Mouse (Mus musculus) midbrain, embryonic 13.5 days (tissue): ENCODE results near the gene Aqp6. TPM values are rescaled to one million over a fixed set of nuclear protein-coding genes. Genes with fewer than 3 reads are reported as not detected.
A peak's percentile ranks its signal among the peaks of the same experiment; 100 is the strongest.

ENCODE experiments used
- ATAC-seq: fragments of 200-750 bp; cut with Nextera tagmentation; 2 replicates; pipeline ENCODE4 v1.8.0; 2017; ENCODE audit warnings: mild to moderate bottlenecking, moderate TSS enrichment, moderate library complexity
- H3K27ac ChIP-seq: fragments of 300-500 bp; sonication (generic); 2 replicates; pipeline ENCODE4 v1.5.1; 2015; ENCODE audit warnings: inconsistent platforms, mild to moderate bottlenecking, moderate library complexity
- H3K27me3 ChIP-seq: fragments of 300-500 bp; sonication (generic); 2 replicates; pipeline ENCODE4 v1.6.1; 2015; ENCODE audit warnings: mild to moderate bottlenecking, inconsistent platforms
- H3K36me3 ChIP-seq: fragments of 300-500 bp; sonication (generic); 2 replicates; pipeline ENCODE4 v1.6.1; 2015; ENCODE audit warnings: mild to moderate bottlenecking, inconsistent platforms
- H3K4me1 ChIP-seq: fragments of 300-500 bp; sonication (generic); replicated peaks from 2 replicates; pipeline ENCODE4 v1.6.1; 2015; ENCODE audit warnings: inconsistent platforms
- H3K4me2 ChIP-seq: fragments of 300-500 bp; sonication (generic); replicated peaks from 2 replicates; pipeline ENCODE4 v1.6.1; 2015; ENCODE audit warnings: moderate library complexity, mild to moderate bottlenecking, inconsistent platforms
- H3K4me3 ChIP-seq: fragments of 300-500 bp; sonication (generic); replicated peaks from 2 replicates; pipeline ENCODE4 v1.5.1; 2015; ENCODE audit warnings: mild to moderate bottlenecking, inconsistent platforms
- H3K9ac ChIP-seq: fragments of 300-500 bp; sonication (generic); replicated peaks from 2 replicates; pipeline ENCODE4 v1.6.1; 2015; ENCODE audit warnings: mild to moderate bottlenecking, inconsistent platforms
- H3K9me3 ChIP-seq: fragments of 300-500 bp; sonication (generic); 2 replicates; pipeline ENCODE4 v1.6.1; 2016; ENCODE audit warnings: mild to moderate bottlenecking, inconsistent platforms
- WGBS: fragments of 180-500 bp; shearing (Covaris S2); methylation state at CpG from one replicate; pipeline ENCODE4 v1.1.7; 2015; 5-methylcytosine and 5-hydroxymethylcytosine counted together
- polyA plus RNA-seq: library from polyadenylated mRNA; unstranded; fragments of >200 nt; fragmentation: Nextera tagmentation; extraction: Ambion mirVana; gene quantifications from 2 replicates; pipeline ENCODE4 v1.2.1, GENCODE M21; 2015

The Aqp6 gene
- polyA plus RNA-seq, 1 experiment from 2014 or later, result 0.71 TPM

DNA sequence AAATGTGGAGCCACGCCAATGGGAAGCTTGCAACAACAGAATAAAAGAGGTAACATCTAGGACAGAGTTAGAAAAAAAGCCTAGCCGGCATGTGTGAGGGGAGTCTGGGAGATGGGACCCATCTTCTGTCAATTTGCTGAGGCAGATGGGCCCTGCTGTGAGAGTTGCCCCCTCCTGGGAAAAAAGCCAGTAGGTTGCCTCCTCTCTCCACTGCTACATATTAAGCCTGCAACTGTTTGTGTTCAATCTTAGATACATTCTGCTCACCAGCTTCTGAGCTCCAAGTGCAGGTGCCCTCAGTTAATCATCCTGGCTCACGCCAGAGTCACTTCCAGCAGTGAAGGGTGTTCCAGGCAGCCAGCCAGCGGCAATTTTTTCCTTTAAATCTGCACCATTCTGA is 18.6 kb downstream of the Aqp6 start:
- no peak overlapping the region for H3K4me2 ChIP-seq
- H3K36me3 ChIP-seq, result peaks cover 38% of the 10 kb centered on the region
- H3K27me3 ChIP-seq, result no peaks in the 10 kb centered on the region
- ATAC-seq, result no peak
- H3K9ac ChIP-seq, result no peak overlapping the region
- WGBS, result 86% methylated on average over 4 of the region's 4 CpGs
- peaks cover 8% of the 10 kb centered on the region for H3K4me1 ChIP-seq
- no peak overlapping the region for H3K4me3 ChIP-seq
- H3K9me3 ChIP-seq, result no peaks in the 10 kb centered on the region
- H3K27ac ChIP-seq, result no peak overlapping the region; the same call in 1 of the 2 replicates

DNA sequence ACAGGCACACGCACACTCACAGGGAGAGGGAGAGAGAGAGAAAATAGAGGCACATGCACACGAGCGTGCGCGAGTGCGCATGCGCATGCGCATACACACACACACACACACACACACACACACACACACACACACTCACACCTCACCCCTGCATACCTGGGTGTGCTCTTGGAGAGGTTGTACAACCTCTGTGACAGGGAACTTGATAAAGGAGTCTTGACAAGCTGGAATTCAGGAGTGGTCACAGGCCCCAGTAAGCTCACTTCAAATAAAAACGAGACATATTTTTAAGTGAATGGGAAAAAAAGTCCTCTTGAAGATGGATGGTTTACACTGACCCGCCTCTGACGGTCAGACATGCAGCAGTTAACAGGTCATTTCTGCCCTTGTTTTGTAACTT is 20.9 kb downstream of the Aqp6 start:
- Histone ChIP-seq H3K27me3 (no peaks in the 10 kb centered on the region), H3K9ac (no peak overlapping the region), H3K36me3 (peaks cover 59% of the 10 kb centered on the region), H3K27ac (no peak overlapping the region), H3K9me3 (no peaks in the 10 kb centered on the region), H3K4me1 (no peaks in the 10 kb centered on the region), H3K4me3 (no peak overlapping the region), H3K4me2 (no peak overlapping the region)
- WGBS, result 94% methylated on average over 11 of the region's 11 CpGs
- no peak for ATAC-seq

DNA sequence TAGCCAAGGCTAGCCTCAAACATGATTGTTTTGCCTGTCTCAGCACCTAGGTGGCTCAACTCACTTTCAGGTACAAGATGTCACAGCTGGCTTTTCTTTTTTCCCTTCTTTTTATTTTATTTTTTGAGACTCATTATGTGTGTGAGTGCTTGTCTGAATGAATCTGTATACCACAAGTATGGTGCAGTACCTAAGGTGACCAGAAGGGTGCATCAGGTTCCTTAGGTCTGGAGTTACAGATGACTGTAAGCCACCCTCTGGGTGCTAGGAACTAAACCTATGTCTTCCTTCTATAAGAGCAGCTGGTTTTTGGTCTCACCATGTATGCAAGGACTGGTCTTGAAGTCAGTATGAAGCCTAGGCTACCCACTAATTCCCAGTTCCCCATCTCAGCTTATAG is 30.4 kb downstream of the Aqp6 start:
- H3K9me3 ChIP-seq, result no peaks in the 10 kb centered on the region
- H3K9ac ChIP-seq, result no peak overlapping the region
- no peaks in the 10 kb centered on the region for H3K27me3 ChIP-seq
- H3K4me3 ChIP-seq, result no peak overlapping the region
- H3K27ac ChIP-seq, result no peak overlapping the region
- H3K36me3 ChIP-seq, result peaks cover 80% of the 10 kb centered on the region
- peaks cover 6% of the 10 kb centered on the region for H3K4me1 ChIP-seq
- no peak for ATAC-seq
- no peak overlapping the region for H3K4me2 ChIP-seq

- peaks cover 64% of the 10 kb centered on the region for H3K36me3 ChIP-seq
- peaks cover 22% of the 10 kb centered on the region for H3K4me1 ChIP-seq
- WGBS, result 95% methylated on average over 7 of the region's 7 CpGs
- H3K4me3 ChIP-seq, result no peak overlapping the region
- H3K4me2 ChIP-seq, result no peak overlapping the region
- no peak overlapping the region for H3K9ac ChIP-seq
- no peaks in the 10 kb centered on the region for H3K9me3 ChIP-seq
- ATAC-seq, result no peak
- H3K27me3 ChIP-seq, result no peaks in the 10 kb centered on the region
- H3K27ac ChIP-seq, result no peak overlapping the region
Measured at GRCm38 (mm10) chr15:99634702-99635101, 33.5 kb downstream of the Aqp6 start.

DNA sequence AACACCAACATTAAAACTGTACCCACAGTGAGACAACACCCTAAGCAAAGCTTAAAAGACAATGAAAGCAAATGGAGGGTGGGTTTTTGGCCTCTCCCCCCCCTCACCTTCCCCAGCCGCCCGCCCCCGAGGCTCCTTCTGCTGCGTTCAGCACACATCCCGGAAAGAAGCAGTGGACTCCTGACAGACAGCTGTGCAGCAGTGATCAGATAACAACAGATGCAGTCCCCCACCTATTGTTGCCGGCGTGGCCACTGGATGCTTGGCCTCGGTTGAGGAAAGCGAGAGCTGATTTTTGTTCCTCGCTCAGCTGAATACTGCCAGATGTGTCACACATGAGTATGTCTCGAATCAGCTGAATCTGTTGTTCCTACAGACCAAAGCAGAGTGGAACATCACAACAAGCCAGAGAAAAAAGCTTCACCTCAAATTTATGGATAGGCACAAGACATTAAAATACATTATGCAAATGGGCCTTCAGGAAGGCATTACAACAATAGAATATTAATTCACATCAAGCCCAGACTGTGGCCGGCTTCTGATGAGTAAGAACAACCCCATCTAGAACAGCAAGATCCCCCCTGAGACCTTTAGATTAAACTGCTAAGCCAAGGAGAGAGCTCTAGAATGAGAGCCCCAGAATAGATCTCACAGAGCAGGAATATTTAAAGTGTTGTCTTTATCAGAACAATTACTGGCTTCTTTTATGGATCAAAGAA is 36.4 kb downstream of the Aqp6 start:
- H3K27ac ChIP-seq, result peak overlapping the region; percentile 93
- peak overlapping the region; percentile 10; the same call in 1 of the 2 replicates for H3K9ac ChIP-seq
- peaks cover 49% of the 10 kb centered on the region for H3K36me3 ChIP-seq
- no peak overlapping the region for H3K4me3 ChIP-seq
- H3K27me3 ChIP-seq, result no peaks in the 10 kb centered on the region
- peak overlapping the region; percentile 29 for H3K4me2 ChIP-seq
- ATAC-seq, result peak; percentile 79
- H3K9me3 ChIP-seq, result no peaks in the 10 kb centered on the region
- 45% methylated on average over 12 of the region's 12 CpGs for WGBS
- H3K4me1 ChIP-seq, result peaks cover 25% of the 10 kb centered on the region

DNA sequence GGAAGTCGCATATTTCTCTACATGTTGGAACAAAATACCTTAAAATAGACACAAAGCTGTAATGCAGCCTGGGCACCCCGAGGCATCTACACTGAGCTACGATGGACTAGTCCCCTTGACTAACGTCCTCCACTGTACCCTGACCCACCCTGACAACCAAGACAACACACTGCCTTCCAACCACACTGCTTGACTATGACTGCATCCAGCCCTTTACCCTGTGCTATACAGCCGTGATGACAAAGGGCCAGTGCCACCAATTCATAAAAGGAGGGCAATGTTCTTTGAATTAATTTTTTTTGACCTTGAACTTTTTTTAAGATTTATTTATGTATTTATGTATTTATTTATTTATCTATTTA is 36.9 kb downstream of the Aqp6 start:
- H3K36me3 ChIP-seq, result peaks cover 43% of the 10 kb centered on the region
- peak overlapping the region; percentile 93 for H3K27ac ChIP-seq
- WGBS, result 65% methylated on average over 5 of the region's 5 CpGs
- no peak overlapping the region for H3K9ac ChIP-seq
- H3K27me3 ChIP-seq, result no peaks in the 10 kb centered on the region
- no peak overlapping the region for H3K4me2 ChIP-seq
- ATAC-seq, result peak; percentile 81; the same call in 1 of the 2 replicates
- H3K4me1 ChIP-seq, result peaks cover 25% of the 10 kb centered on the region
- H3K9me3 ChIP-seq, result no peaks in the 10 kb centered on the region
- no peak overlapping the region for H3K4me3 ChIP-seq

DNA sequence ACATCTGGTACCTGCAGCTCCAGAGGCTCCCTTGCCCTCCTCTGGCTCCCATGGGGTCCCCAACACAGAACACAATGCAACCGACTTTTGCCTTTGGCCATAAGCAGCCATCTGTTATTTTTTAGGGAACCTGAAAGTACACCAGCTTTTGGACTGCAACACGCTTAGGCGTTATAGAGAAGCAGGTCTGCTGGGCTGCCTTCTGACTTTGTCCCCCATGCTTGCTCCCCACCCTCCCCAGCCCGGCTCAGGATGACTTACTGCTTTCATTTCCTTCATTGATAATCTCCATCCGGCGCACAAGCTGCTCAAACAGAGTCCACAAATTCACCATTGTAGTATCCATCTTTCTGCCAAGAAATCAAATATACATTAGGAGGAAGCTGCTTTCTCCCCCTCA is 41.4 kb downstream of the Aqp6 start:
- H3K27me3 ChIP-seq, result no peaks in the 10 kb centered on the region
- H3K4me2 ChIP-seq, result no peak overlapping the region
- no peaks in the 10 kb centered on the region for H3K9me3 ChIP-seq
- peaks cover 51% of the 10 kb centered on the region for H3K4me1 ChIP-seq
- WGBS, result 75% methylated on average over 6 of the region's 6 CpGs
- ATAC-seq, result no peak
- no peak overlapping the region for H3K4me3 ChIP-seq
- no peak overlapping the region for H3K9ac ChIP-seq
- H3K36me3 ChIP-seq, result peaks cover 18% of the 10 kb centered on the region
- H3K27ac ChIP-seq, result peak overlapping the region; percentile 48; the same call in 1 of the 2 replicates

DNA sequence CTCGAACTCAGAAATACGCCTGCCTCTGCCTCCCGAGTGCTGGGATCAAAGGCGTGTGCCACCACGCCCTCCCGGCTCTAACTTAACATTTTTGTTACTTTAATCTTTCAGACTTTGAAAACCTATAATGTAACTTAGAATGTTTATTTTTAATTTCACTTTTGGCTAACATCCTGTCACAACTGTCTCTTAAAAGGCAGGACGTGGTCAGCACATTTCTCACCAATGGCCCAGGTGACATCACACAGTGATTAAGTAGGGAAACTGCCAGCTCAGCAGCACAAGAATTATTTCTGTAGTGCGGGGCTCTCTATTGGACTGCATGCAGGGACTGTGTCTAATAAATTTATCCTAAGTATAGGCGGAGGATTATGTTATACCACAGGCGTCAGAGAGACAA is 42.6 kb downstream of the Aqp6 start:
- Histone ChIP-seq H3K4me1 (peaks cover 56% of the 10 kb centered on the region), H3K4me3 (no peak overlapping the region), H3K9ac (no peak overlapping the region; the same call in 1 of the 2 replicates), H3K4me2 (no peak overlapping the region), H3K36me3 (peaks cover 18% of the 10 kb centered on the region), H3K27me3 (no peaks in the 10 kb centered on the region), H3K27ac (peak overlapping the region; percentile 68), H3K9me3 (no peaks in the 10 kb centered on the region)
- WGBS, result 70% methylated on average over 10 of the region's 10 CpGs
- 0 out of 2 replicates have a peak, but pooled peaks have one; percentile 31 for ATAC-seq

- Histone ChIP-seq H3K27me3 (no peaks in the 10 kb centered on the region), H3K4me1 (peaks cover 66% of the 10 kb centered on the region), H3K27ac (peak overlapping the region; percentile 62), H3K9ac (no peak overlapping the region; the same call in 1 of the 2 replicates), H3K4me2 (peak overlapping the region; percentile 23; the same call in 1 of the 2 replicates), H3K4me3 (no peak overlapping the region), H3K9me3 (no peaks in the 10 kb centered on the region), H3K36me3 (peaks cover 12% of the 10 kb centered on the region; the same call in 1 of the 2 replicates)
- 42% methylated on average over 7 of the region's 7 CpGs for WGBS
- no peak for ATAC-seq
Measured at GRCm38 (mm10) chr15:99644776-99645175, 43.6 kb downstream of the Aqp6 start.

DNA sequence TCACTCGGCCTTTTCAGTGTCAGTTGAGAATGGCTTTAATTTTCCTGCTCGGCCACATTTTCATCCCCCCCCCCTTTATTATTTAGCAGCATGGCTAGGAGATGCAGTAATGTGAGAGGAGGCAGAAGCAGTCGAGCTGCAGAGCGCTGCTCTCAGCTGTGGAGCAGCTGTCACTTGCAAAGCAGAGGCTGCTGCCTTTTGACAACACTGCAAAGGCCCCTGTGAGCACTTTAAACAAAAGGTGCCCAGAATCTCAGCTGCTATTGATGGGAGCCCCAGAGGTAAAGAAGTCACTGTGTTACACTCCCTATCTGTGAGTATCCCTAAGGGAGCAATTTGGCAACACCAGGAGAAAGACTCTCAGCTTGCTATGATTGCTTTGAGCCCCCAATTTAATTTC is 47.1 kb downstream of the Aqp6 start:
- WGBS, result 13% methylated on average over 4 of the region's 4 CpGs
- 0 out of 2 replicates have a peak overlapping the region, but pooled peaks have one; percentile 44 for H3K9ac ChIP-seq
- H3K4me3 ChIP-seq, result 0 out of 2 replicates have a peak overlapping the region, but pooled peaks have one; percentile 1

GRCm38 (mm10) chr15:99649067-99649761 is 48.0 kb downstream of the Aqp6 start:
- ATAC-seq, result no peak
- Histone ChIP-seq H3K4me2 (peak overlapping the region; percentile 90), H3K27me3 (peaks cover 11% of the 10 kb centered on the region), H3K4me1 (peaks cover 80% of the 10 kb centered on the region), H3K4me3 (peak overlapping the region; percentile 78), H3K27ac (peak overlapping the region; percentile 72), H3K36me3 (no peaks in the 10 kb centered on the region), H3K9me3 (no peaks in the 10 kb centered on the region), H3K9ac (peak overlapping the region; percentile 47)
- 21% methylated on average over 6 of the region's 6 CpGs for WGBS

More for the DNA sequence above, 47.1 kb downstream of the Aqp6 start:
- ATAC-seq, result peak; percentile 31; the same call in 1 of the 2 replicates
- H3K36me3 ChIP-seq, result no peaks in the 10 kb centered on the region
- no peaks in the 10 kb centered on the region for H3K9me3 ChIP-seq
- H3K27ac ChIP-seq, result peak overlapping the region; percentile 83
- peaks cover 5% of the 10 kb centered on the region; the same call in 1 of the 2 replicates for H3K27me3 ChIP-seq
- peaks cover 79% of the 10 kb centered on the region for H3K4me1 ChIP-seq
- H3K4me2 ChIP-seq, result peak overlapping the region; percentile 24

DNA sequence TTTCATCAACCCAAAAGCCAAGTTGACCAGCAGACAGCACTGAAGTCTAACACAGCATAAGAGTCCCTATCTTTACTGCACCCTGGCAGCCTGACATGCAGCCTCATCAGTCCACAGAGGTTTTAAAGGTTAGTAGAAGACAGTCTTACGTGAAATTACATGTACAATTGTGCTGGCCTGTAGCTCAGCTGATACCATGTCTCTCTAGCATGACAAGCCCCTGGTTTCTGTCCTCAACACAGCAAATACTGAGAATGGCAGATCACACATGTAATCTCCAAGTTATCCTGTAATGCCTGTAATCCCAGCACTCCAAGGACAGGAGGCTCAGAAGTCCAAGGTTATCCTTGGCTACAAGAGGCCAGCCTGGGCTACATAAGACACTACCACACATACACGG is 49.1 kb downstream of the Aqp6 start:
- 50% methylated on average over 2 of the region's 2 CpGs for WGBS
- Histone ChIP-seq H3K4me3 (peak overlapping the region; percentile 78), H3K9ac (peak overlapping the region; percentile 78), H3K9me3 (no peaks in the 10 kb centered on the region), H3K36me3 (no peaks in the 10 kb centered on the region), H3K27ac (no peak overlapping the region), H3K27me3 (peaks cover 22% of the 10 kb centered on the region), H3K4me2 (peak overlapping the region; percentile 90), H3K4me1 (peaks cover 70% of the 10 kb centered on the region)
- ATAC-seq, result no peak
